Mouse (Mus musculus): ENCODE data around the gene Btg4.

Gene Btg4

DNA sequence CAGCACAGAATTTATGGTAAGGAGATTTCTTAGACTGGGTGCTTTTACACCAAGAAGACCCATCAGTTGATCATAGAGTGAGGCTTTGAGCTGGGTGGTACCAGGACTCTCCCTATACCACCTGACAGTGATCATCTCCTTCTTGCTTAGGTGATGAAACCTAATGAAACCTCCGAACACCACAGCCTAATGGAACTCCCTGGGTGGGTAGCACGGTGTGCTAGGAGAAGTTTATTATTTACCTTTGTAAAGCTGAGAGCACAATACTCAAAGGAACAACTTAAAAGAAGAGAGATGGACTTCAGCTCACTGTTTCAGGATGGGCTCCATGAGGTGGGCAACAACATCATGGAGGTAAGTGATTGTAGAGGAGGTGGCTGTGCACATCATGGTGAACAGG lies at the start of gene Btg4:
Gene Btg4, plus strand, starts transcription at position 301 of the 400 bp plus-strand sequence.
- no peak for DNase-seq (ENCODE audit: low spot score in 2 of 2)

GRCm38 (mm10) chr9:51013644-51014043 lies 47.1 kb upstream of the Btg4 start:
- no peak for DNase-seq (ENCODE audit: low spot score in 2 of 2)

DNA sequence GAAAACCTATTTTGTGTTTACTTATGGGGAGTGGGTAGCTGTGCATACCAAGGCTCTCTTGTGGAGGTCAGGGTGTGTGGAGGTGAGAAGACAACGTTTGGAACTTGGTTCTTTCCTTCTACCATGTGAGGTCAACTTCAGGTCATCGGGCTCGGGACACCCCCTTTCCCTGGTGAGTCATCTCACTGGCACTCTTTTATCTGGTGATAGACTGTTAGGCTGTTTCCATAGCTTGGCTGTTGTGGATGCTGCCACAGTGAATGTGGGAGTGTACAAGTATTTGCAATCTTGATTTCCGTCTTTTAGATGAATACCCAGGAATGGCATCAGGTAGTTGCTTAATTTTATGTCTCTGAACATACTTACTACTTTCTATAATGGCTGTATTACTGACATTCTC lies 45.0 kb upstream of the Btg4 start:
- no peak for DNase-seq (ENCODE audit: low spot score in 2 of 2)

GRCm38 (mm10) chr9:51019670-51020069 lies 41.0 kb upstream of the Btg4 start:
- no peak for DNase-seq (ENCODE audit: low spot score in 2 of 2)

DNA sequence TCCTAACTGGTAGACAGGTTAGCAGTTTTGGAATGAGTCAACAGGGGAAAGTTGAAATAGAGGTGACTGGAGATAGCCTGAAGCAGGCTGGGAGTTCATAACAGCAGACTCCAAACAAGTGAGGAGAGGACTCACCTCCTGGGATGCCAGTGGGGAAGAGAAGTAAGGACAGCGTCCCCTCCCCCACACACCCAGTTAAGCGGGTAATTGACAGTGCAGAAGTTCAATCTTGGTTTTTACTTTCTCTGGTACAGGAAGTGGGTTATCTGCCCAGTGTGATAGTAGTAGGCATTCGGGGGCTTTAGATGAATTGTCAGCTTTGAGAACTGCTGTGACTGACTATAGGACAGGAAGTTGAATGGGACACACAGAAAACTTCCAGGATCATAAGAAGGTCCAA lies 40.4 kb upstream of the Btg4 start:
- no peak for DNase-seq (ENCODE audit: low spot score in 2 of 2)

- DNase-seq (ENCODE audit: low spot score in 2 of 2), result no peak
Measured at GRCm38 (mm10) chr9:51021123-51021795, 39.4 kb upstream of the Btg4 start.

- DNase-seq (ENCODE audit: low spot score in 2 of 2), result no peak
Measured at GRCm38 (mm10) chr9:51026952-51027351, 33.7 kb upstream of the Btg4 start.

- no peak for DNase-seq (ENCODE audit: low spot score in 2 of 2)
Measured at GRCm38 (mm10) chr9:51030147-51030546, 30.6 kb upstream of the Btg4 start.

GRCm38 (mm10) chr9:51031603-51032002 lies 29.1 kb upstream of the Btg4 start:
- no peak for DNase-seq (ENCODE audit: low spot score in 2 of 2)

DNA sequence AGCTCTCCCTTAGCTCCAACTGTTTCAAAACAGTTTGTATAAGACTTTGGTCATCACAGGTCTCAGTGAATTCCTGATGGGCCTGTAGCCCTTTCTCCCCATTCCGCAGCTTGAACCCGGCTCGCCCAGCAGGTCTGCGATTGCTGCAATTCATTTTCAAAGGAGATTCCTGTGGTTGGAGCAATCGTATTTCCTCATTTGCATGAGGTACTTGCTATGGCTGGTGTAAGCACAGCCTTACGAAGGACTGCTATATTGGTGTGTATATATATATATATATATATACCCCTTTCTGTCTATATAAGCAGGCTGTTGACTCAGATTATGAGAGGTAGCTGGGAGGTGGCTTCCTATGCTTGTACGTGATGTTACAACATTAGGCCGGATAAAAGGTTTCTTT lies 28.4 kb upstream of the Btg4 start:
- no peak for DNase-seq (ENCODE audit: low spot score in 2 of 2)

DNA sequence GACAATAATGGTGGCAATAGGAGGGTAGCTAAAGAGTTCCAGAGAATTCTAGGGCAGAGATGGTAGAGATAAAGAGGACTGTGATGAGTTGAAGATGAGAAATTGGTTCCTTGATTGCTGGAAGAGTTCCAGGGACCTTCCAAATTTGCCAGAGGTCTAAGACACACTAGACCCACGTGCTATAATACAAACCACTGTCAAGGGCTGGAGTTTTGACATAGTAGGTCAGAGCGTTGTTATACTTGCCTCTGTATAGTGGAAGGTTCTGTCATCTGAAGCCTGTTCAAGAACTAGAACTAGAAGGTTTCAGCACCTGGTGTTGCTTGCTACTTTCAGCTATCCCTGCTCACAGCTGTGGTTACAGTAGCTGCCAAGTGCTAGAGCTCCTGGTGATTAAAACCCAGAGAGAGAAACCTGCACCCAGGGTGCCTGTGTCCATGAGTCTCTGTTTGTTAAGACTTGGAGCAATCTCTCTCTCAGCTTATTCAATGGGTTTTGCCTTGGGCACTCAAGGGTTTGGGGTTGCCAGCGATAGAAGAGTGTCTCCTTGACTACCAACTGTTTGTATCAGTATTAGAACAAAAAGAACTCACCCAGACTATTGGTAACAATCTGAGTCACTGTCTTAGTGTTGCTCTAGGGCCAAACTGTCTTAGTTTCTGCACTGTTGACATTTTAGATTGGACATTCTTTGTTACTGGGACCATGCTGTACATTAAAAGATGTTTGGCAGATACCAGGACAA lies 27.7 kb upstream of the Btg4 start:
- DNase-seq (ENCODE audit: low spot score in 2 of 2), result no peak

DNA sequence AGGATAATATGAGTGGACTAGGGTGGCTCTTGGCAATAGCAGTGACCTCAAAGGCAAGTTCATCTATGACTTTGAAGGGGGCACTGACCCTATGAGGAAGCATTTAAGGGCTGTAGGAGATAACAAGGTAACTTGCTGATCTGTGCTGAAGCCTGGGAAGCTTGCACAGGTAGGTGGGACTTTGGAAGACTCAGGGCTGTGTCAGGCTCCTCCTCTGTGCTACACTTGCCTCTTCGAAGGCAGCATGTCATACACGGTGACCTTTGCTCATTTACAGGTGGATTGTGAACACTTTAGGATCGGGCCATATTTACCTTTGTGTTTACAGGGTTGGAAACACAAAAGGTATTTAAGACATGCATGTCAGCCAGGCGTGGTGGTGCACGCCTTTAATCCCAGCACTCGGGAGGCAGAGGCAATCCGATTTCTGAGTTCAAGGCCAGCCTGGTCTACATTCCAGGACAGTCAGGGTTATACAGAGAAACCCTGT lies 19.2 kb upstream of the Btg4 start:
- DNase-seq (ENCODE audit: low spot score in 2 of 2), result no peak

DNA sequence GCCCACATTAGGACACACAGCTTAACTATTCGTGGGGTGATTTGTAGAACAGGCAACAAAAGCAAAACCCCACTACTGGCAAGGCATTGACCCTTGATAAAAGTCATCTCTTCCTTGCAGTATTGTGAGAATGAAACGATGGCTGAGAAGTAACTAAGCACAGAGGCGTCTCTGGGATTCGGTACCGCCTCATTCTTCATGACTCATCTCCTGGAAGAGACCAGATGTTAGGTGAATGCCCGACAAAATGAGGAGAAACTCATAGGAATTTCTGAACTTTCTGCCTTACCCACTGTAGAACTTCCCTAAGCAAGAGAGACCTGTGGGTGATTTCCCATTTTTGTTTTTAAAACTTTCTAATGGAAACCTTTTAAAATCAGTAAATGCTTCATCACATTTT lies 18.6 kb upstream of the Btg4 start:
- DNase-seq (ENCODE audit: low spot score in 2 of 2), result no peak

GRCm38 (mm10) chr9:51052180-51052579 lies 8.5 kb upstream of the Btg4 start:
- DNase-seq (ENCODE audit: low spot score in 2 of 2), result no peak

DNA sequence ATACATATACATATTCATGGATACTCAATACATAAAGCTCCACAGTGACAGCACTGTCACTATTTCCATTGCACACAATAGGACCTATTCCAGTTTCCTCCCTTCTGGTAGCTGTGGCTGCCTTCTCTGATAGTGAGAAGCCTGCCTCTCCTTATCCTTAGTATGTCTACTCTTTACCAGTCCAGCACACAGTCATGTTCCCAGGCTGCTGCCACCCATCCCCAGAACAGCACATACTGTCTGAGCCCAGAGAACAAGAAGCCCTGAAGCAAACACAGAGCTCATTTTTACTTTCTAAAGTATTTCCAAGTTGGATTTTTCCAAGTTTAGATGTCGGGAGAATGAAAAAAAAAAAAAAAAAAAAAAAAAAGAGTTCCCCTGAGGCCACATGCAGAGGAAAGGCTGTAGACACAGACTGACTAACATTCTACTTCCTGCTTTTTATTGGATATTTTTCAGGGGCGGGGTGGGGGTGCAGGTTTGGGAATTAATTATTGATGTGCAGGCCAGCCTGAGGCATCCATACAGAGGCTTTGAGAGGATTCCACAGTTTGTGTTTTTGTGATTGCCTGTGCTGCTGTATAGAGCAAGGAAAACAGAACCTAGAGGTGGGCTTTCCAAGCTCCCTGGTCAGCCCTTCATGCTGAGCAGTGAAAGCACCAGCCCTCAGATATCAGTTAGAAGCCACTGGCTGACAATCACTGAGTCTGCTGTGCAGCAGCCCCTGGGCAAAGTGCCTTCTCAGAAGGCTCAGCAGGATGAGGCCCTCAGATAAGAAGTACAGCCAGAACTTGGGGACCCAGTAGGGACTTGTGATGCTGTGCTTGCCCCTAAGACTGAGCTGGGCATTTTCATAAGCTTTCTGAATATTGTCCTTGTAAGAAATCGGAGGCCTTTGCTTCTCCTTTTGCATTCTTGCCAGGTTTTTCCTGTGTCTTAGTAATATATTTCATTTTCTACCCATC lies 4.1 kb upstream of the Btg4 start:
- no peak for DNase-seq (ENCODE audit: low spot score in 2 of 2)

GRCm38 (mm10) chr9:51058951-51059521 lies 1.7 kb upstream of the Btg4 start:
- DNase-seq (ENCODE audit: low spot score in 2 of 2), result no peak

- DNase-seq (ENCODE audit: low spot score in 2 of 2), result no peak
Measured at GRCm38 (mm10) chr9:51068202-51068601, 7.5 kb downstream of the Btg4 start.

DNA sequence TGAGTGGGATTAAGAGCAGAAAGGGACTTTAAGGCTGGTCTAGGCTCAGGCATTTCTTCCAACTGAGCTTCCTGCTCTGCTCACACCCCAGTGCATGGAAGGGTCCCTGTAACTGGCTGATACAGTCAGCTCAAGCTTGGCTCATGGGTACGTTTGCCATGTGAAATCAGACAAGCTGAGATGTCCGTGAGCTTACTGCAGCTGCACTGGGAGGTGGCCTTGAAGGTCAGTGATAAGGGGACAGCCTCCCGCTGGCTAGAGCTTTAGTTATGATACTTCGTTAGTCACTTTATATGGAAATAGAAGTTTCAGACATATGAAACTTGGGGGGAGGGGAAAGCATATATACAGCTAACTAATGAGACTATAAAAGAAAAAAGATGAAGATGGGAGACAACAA lies 10.1 kb downstream of the Btg4 start:
- DNase-seq (ENCODE audit: low spot score in 2 of 2), result no peak

DNA sequence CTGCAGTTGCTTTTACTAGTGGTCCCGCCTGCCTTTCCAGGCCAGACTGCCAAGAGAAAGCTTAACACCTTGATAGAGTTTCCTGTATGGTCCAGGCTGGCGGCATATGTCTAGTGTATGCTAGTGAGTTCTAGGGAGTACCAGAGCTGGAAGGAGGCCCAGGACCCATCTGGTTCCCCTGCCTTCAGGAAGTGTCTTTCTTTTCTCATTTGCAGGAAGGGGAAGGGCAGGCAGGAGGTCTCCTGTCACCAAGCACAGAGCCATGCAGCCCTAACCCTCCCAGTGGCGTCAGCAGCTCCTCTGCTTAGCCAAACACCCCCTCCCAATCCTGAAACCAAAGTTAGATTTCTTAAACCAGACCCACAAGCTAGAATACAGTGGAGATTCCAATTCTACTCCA lies 15.1 kb downstream of the Btg4 start:
- no peak for DNase-seq (ENCODE audit: low spot score in 2 of 2)

DNA sequence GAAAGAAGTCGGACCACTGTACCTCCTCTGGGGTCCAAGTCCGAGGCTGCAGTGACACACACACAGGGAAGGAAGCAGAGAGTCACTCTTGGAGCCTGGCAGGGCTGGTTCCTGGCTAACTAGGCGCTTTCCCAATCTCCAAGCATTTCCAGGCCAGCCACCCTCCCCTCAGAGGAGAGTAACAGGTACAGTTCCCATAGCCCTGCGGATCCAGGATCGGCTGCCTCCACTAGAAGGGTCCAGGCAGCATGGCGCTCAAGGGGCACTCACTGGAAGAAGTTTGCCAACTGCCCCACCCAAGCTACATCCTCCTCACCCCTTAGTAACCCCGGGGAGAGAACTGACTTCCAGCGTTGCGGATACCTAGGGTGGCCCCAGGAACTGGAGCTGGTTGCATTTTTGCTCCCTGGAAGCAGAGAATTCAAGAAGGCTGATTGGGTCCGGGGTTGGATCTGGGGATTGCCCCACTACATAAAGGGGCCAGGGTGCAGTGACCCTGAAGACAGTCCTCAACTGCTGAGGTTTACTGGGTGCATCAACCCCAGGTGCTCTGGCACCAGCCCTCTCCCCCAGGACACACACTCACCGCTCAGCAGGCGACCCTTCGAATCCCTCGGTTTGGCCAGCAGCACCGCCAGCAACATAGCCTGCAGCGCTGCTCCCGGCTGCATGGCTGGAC lies 15.7 kb downstream of the Btg4 start:
- no peak for DNase-seq (ENCODE audit: low spot score in 2 of 2)

DNA sequence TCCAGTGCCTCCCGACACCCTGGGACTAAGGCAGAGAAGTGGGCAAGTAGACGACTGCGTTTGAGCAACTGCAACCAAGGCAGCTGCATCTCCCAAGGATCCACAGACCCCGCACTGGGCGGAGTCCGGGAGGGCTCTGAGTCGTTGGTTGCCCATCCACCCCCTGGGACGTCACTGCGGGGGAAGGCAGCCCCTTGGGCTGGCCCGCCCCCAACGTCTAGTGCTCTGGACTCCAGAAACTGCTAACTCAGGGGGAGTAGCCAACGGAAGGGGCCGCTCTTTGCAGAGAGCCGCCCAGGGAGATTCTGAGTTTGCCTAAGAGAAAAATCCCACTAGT lies 16.2 kb downstream of the Btg4 start, which contains the start of gene Layn:
Gene Layn, minus strand, starts transcription at position 116 of the 337 bp plus-strand sequence.
- peak; percentile 76 to 78 for DNase-seq (ENCODE audit: low spot score in 2 of 2)
